Mouse (Mus musculus) forelimb bud, embryonic 11.5 days (tissue): Measurements from ENCODE around the gene Fig4.

ENCODE experiments used
- DNase-seq: peaks from one replicate; pipeline ENCODE4 v3.0.0-alpha.2; 2012; ENCODE audit warnings: low read depth, low spot score

The Fig4 gene

DNA sequence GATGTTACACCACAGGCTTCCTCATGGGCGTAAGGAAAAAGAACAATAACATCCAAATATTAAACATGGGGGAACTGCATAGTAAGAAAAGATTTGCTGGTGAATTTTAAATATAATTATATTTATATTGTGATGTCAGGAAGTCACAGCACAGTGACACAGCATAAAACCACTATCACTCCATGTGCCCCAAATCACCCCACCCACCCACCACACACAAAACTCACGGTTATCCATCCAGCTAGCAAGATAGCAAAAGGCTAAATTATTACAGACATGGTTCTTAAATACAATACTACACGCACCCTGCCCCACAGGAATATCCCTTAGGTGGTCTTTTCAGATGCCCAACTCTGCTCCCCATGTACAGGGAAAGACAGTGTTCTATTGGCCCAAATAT is 89.0 kb downstream of the Fig4 start:
- DNase-seq = no peak

- DNase-seq = no peak
Measured at GRCm38 (mm10) chr10:41209538-41209937, 93.5 kb downstream of the Fig4 start.

GRCm38 (mm10) chr10:41208860-41209377 is 94.1 kb downstream of the Fig4 start:
- DNase-seq = peak; percentile 20

DNA sequence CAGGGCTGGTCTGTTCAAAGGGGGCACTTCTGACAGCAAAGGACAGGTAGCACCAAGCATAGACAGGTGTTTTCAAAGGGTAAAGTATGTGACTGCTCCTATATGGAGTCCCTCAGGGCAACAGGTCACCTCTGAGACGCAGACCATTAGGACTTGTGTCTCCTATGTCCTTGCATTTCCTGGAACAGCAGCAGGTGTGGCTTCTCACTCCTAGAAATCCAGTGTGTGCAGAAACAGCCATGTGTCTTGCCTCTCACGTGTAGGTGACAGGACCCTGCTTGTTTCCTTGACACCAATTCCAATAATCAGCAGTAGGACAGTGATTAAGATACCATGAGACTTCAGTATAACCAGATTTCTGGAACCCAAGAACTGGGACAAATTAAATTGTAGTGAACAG is 97.4 kb downstream of the Fig4 start:
- DNase-seq = no peak

DNA sequence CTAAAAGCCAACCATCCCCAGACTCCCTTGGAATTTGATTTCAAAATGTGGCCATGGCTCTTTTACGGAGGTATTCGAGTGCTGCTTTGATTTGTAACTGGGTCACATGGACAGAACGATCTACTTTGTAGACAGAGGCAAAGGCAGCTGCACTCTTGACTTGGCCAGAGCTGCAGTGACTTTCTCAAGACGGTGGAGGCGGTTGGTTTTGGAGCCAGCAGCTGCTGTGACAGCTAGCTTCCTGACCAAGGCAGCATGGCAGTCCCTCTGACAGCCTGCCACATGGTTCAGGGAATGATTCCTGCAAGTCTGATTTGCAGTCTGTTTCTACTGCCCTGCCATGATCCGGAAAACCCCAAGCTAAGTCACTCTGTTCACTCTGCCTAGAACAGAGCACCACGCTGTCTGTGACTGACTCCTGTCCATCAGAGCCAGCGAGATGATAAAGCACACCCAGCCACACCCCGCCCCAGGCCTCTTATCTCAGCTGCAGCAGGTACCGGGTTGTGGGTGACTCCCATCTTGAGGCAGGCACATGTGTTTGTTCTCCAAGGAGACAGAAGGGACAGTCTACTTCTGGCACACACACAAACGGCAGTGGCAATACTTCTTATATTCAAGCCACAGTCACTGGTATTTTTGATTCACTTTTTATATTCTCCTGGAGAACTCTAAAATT is 98.3 kb downstream of the Fig4 start:
- no peak for DNase-seq

DNA sequence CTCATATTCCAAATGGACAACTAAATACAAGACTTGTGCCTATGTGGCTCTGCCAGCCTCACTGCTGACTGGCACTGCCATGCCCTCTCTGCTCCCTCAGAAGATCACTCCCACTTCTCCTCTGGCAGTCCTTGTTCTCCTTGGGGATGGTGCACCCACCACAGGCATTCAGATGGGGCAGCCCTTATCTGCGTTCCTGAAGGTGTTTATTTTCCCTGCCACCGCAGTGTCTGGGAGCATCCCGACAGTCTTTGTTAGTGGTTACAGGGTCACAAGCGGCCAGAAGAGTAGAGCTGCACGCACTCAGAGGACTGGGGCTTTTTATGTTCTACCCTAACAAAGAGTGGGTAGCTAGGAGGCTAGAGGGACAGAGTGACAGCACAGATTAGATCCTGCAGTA is 98.9 kb downstream of the Fig4 start:
- DNase-seq = no peak

DNA sequence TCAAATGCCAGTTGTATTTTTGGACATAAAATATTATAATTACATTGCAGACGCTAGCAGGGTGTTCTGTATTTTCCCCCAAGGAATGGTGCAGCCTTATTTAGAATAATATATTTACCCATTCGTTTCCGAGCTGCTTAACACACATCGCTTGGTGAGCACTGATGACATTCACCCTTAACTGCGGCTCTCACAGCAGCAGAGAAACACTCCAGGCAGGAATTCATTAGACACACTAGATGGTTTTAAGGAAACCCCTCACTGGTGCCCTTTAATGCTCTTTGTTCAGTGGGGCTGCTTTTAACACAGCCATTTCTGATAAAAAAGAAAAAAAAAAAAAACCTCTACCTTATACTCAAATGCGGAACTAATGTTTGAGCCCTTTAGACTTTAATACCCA is 104.3 kb downstream of the Fig4 start:
- no peak for DNase-seq

DNA sequence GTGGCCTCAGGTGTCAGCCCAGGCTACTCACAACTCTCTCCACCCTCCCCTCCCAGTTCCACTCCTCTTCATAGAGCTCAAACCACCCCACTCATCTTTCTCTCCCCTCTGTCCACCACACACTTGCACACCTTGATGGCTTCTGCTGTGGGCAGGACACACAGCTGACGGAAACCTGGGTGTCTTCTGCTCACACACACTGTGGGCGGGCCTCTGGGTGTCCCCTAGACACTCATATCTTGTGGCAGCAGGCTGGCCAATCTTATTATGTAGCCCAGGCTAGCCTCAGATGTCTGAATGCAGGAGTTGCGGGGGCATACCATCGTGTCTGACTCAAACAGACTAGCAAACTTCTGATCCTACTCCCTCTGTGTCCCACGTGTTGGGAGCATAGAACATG is 105.3 kb downstream of the Fig4 start:
- no peak for DNase-seq

- no peak for DNase-seq
Measured at GRCm38 (mm10) chr10:41196295-41196694, 106.8 kb downstream of the Fig4 start.

- DNase-seq = no peak
Measured at GRCm38 (mm10) chr10:41189392-41189791, 113.7 kb downstream of the Fig4 start.

- no peak for DNase-seq
Measured at GRCm38 (mm10) chr10:41183975-41184374, 119.1 kb downstream of the Fig4 start.

GRCm38 (mm10) chr10:41182644-41183043 is 120.4 kb downstream of the Fig4 start:
- no peak for DNase-seq

DNA sequence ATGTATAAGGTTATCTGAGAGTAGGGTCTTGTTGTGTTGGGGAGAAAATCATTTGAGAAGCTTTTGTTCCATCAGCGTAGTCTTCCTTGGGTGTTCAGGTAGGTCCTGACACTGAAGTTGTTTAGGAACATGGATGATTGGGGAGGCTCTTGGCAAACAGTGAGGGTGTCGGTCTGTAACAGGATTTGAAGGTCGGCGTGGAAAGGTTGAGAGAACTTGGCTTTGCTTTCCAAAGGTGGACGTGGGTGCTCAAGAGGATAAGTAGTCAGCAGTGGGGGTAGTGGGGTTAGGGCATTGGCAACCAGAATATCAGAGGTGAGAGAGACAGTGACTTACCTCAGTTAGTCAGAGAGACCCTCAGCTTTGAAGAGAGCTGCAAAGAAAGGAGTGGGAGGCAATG is 136.9 kb downstream of the Fig4 start:
- no peak for DNase-seq

GRCm38 (mm10) chr10:41163108-41163507 is 140.0 kb downstream of the Fig4 start:
- DNase-seq = no peak

GRCm38 (mm10) chr10:41157296-41157695 is 145.8 kb downstream of the Fig4 start:
- no peak for DNase-seq

DNA sequence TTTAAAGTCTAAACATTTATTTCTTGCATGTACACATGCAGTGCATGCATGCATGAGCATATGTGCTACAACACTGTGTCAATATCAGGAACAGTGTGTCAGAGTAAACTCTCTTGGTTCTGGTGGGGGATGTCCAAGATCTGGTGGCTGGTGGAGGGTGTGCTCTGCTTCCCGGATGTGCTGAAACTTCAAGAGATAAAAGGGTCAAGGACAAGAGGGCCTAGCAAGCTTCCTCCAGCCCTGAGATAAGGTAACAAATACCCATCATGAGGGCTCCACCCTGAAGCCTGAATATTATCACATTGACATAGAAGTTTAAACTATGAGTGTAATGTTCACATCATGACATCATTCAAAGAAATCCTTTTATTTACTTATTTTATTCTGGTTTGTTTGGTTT is 146.4 kb downstream of the Fig4 start:
- no peak for DNase-seq

- no peak for DNase-seq
Measured at GRCm38 (mm10) chr10:41153229-41153750, 149.8 kb downstream of the Fig4 start.

DNA sequence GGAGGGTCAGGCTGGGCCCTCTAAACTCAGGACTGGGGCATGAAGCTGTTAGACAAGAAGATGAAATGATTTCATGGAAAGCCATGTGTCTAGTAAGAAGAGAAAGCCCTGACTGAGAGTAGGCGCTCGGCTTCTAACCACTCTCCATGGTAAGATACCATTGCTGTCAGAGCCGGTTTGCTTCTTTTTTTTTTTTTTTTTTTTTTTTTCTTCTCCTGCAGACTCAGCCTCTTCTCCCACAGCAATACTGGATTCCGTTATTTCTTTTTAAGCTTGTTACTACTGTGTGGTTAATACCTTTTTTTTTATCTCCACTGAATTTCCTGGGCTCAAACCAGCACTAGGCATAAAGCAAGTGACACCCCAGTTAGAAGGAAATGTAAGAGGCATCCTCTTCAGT is 151.2 kb downstream of the Fig4 start:
- DNase-seq = no peak

DNA sequence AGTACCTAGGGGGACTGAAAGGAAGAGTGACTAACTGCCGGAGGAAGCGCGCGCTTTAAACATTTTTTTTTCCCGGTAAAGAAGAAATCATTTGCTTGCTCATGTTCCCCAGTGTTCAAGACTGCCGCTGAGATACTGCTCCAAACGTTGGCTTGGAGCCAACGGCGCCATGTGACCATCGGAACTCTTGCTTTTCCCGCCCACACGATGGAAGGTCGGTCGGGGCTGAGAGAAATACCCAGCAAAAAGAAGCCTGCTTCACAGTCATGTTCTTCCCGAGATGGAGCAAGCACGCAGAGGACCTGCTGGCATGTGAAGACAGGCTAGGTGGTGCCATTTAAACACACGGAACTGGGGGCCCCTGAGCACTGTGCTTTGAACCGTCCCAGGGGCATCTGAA is 151.6 kb downstream of the Fig4 start:
- no peak for DNase-seq

- DNase-seq = no peak
Measured at GRCm38 (mm10) chr10:41151021-41151420, 152.0 kb downstream of the Fig4 start.

- DNase-seq = no peak
Measured at GRCm38 (mm10) chr10:41150496-41150895, 152.6 kb downstream of the Fig4 start.

GRCm38 (mm10) chr10:41149307-41149706 is 153.8 kb downstream of the Fig4 start:
- no peak for DNase-seq

DNA sequence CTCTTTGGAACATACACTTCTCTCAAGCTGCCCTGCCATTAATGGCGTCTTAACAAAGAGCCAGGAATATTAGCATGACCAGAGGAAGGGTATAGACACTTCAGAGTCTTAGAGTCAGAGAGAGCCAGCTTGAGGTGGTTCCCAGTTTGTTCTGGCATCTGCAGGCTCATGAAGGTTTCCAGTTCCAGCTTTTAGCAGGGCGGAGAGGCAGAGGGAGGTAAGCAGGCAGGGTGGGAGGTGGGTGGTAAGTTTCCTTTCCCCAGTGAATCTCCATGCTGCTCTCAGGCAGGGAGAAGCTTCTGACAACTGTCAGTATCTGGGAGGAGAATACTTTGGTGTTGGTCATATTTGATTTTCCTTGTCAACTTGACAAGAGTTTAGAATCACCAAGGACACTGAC is 156.9 kb downstream of the Fig4 start:
- no peak for DNase-seq
